Mouse (Mus musculus) spleen, adult 2 months (tissue): ENCODE results near the gene Zic4. TPM values are rescaled to one million over a fixed set of nuclear protein-coding genes. Genes with fewer than 3 reads are reported as not detected.

Experiments
- DNase-seq, 2 experiments: peaks; one replicate each; pipeline versions ENCODE4 v3.0.0 to v3.0.0-alpha.2; 2012 to 2021; ENCODE audit warnings: low spot score in 2 of 2, low read depth in 1 of 2
- H3K27ac ChIP-seq: fragments of 200-500 bp; 2 replicates; pipeline ENCODE4 v1.5.1; 2012; ENCODE audit warnings: low read length, inconsistent platforms; ENCODE audit not compliant: insufficient read depth
- H3K27me3 ChIP-seq: fragments of 200-500 bp; 2 replicates; pipeline ENCODE4 v1.6.1; 2012; ENCODE audit warnings: mild to moderate bottlenecking, moderate library complexity, low read length, inconsistent platforms; ENCODE audit not compliant: control insufficient read depth, insufficient read depth
- H3K36me3 ChIP-seq: fragments of 200-500 bp; 2 replicates; pipeline ENCODE4 v1.6.1; 2012; ENCODE audit warnings: mild to moderate bottlenecking, low read length, inconsistent platforms; ENCODE audit not compliant: control insufficient read depth, insufficient read depth
- H3K4me1 ChIP-seq: fragments of 200-500 bp; 2 replicates; pipeline ENCODE4 v1.6.1; 2011; ENCODE audit warnings: inconsistent platforms; ENCODE audit not compliant: control insufficient read depth, insufficient read depth, insufficient read length
- H3K4me3 ChIP-seq: fragments of 200-500 bp; 2 replicates; pipeline ENCODE4 v1.5.1; 2011; ENCODE audit warnings: mild to moderate bottlenecking, inconsistent platforms; ENCODE audit not compliant: insufficient read depth, insufficient read length; ENCODE audit errors: extremely low read depth
- CTCF ChIP-seq: fragments of 200-500 bp; IDR thresholded peaks from 2 replicates; pipeline ENCODE4 v1.5.1; 2011; ENCODE audit warnings: mild to moderate bottlenecking, inconsistent platforms; ENCODE audit not compliant: insufficient read depth, insufficient read length, insufficient replicate concordance; ENCODE audit errors: extremely low read depth
- POLR2A ChIP-seq: fragments of 200-500 bp; IDR thresholded peaks from 2 replicates; pipeline ENCODE4 v1.6.1; 2011; ENCODE audit warnings: low read depth, low read length, inconsistent platforms
- WGBS: fragments of 180-500 bp; shearing (Covaris S2); methylation state at CpG from one replicate; pipeline ENCODE4 v1.1.7; 2018; 5-methylcytosine and 5-hydroxymethylcytosine counted together
- polyA plus RNA-seq: library from polyadenylated mRNA; depleted of rRNA; stranded (reverse); fragments of >200 nt; gene quantifications from 2 replicates; pipeline ENCODE4 v1.2.3, GENCODE M21; 2012

The Zic4 gene
- polyA plus RNA-seq, 1 experiment, result not detected

- Histone ChIP-seq H3K27me3 (peaks cover 25% of the 10 kb centered on the region), H3K4me3 (no peak overlapping the region), H3K4me1 (no peaks in the 10 kb centered on the region), H3K36me3 (no peaks in the 10 kb centered on the region), H3K27ac (no peak overlapping the region)
- TF ChIP-seq CTCF (no peak), POLR2A (no peak)
- 26% methylated on average over 3 of the region's 3 CpGs for WGBS
- DNase-seq, result no peak
Observed at GRCm38 (mm10) chr9:91357321-91357720, 4.9 kb upstream of the Zic4 start.

- no peak for TF ChIP-seq CTCF
- no peak for TF ChIP-seq POLR2A
- WGBS, result 16% methylated on average over 10 of the region's 10 CpGs
- H3K36me3 ChIP-seq, result no peaks in the 10 kb centered on the region
- no peak overlapping the region for H3K4me3 ChIP-seq
- no peaks in the 10 kb centered on the region for H3K4me1 ChIP-seq
- peaks cover 30% of the 10 kb centered on the region for H3K27me3 ChIP-seq
- H3K27ac ChIP-seq, result no peak overlapping the region
- no peak for DNase-seq
Observed at GRCm38 (mm10) chr9:91358851-91359687, 3.1 kb upstream of the Zic4 start.

- no peak for DNase-seq
- H3K4me1 ChIP-seq, result peaks cover 3% of the 10 kb centered on the region; the same call in 1 of the 2 replicates
- H3K4me3 ChIP-seq, result no peak overlapping the region
- WGBS, result 13% methylated on average over 21 of the region's 21 CpGs
- peaks cover 35% of the 10 kb centered on the region for H3K27me3 ChIP-seq
- H3K27ac ChIP-seq, result no peak overlapping the region
- H3K36me3 ChIP-seq, result no peaks in the 10 kb centered on the region
- no peak for TF ChIP-seq CTCF
- TF ChIP-seq POLR2A, result no peak
Observed at GRCm38 (mm10) chr9:91360151-91361032, 1.8 kb upstream of the Zic4 start.

GRCm38 (mm10) chr9:91361033-91361855, 969 bp upstream of the Zic4 start:
- Histone ChIP-seq H3K4me1 (peaks cover 3% of the 10 kb centered on the region; the same call in 1 of the 2 replicates), H3K27me3 (peaks cover 33% of the 10 kb centered on the region), H3K4me3 (no peak overlapping the region), H3K36me3 (no peaks in the 10 kb centered on the region), H3K27ac (no peak overlapping the region)
- DNase-seq, result no peak
- 5% methylated on average over 35 of the region's 35 CpGs for WGBS
- TF ChIP-seq POLR2A (no peak), CTCF (no peak)

GRCm38 (mm10) chr9:91363011-91363730, 958 bp downstream of the Zic4 start:
- H3K27me3 ChIP-seq, result peaks cover 33% of the 10 kb centered on the region
- TF ChIP-seq POLR2A (no peak), CTCF (no peak)

DNA sequence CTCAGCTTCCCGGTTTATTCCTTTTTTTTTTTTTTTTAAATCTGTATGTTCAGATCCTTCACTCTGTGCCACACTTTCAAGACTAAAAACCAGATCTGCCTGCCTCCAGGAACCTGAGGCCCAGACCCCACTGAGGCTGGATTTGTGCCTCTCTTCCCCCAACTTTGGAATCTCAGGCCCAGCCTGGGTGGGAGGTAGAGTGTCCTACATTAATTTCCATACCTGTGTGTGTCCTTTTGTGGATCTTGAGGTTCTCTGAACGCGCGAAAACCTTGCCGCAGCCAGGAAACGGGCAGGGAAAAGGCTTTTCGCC, 1.6 kb downstream of the Zic4 start:
- no peaks in the 10 kb centered on the region for H3K36me3 ChIP-seq
- 1% methylated on average over 7 of the region's 7 CpGs for WGBS
- H3K27me3 ChIP-seq, result peaks cover 36% of the 10 kb centered on the region
- H3K4me1 ChIP-seq, result peaks cover 3% of the 10 kb centered on the region; the same call in 1 of the 2 replicates
- no peak for DNase-seq
- no peak overlapping the region for H3K4me3 ChIP-seq
- H3K27ac ChIP-seq, result no peak overlapping the region
- no peak for TF ChIP-seq CTCF
- no peak for TF ChIP-seq POLR2A

More at GRCm38 (mm10) chr9:91363011-91363730, 958 bp downstream of the Zic4 start:
- no peak for DNase-seq
- H3K4me3 ChIP-seq, result no peak overlapping the region
- H3K27ac ChIP-seq, result no peak overlapping the region
- 13% methylated on average over 14 of the region's 14 CpGs for WGBS
- no peaks in the 10 kb centered on the region for H3K36me3 ChIP-seq
- peaks cover 3% of the 10 kb centered on the region; the same call in 1 of the 2 replicates for H3K4me1 ChIP-seq
